Mouse (Mus musculus): Measurements from ENCODE around the gene Ankrd40. TPM values are rescaled to one million over a fixed set of nuclear protein-coding genes. Genes with fewer than 3 reads are reported as not detected.

The Ankrd40 gene
- polyA plus RNA-seq, 1 experiment from 2014 or later: 12.2 TPM

DNA sequence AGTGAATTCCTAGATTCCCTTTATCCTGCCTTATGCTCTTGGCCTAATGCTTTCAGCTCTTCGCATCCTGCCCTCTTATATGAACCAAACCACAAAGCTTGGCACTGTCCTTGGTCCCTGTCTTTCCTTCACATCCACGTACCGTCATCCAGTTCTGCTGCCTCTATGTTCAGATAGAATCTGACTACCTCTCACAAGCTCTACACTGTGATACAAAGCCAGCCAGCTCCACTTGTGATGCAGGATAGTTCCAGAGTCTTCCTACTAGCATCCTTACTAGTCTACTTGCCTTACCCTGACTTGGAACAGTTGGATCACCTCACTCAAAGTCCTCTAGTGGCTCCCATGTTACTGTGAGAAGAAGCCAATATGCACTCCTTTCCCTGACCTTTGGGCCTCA, 2.4 kb downstream of the Ankrd40 start:
- Histone ChIP-seq H3K4me3 (ENCODE audit: low read length) (no peak overlapping the region), H3K4me1 (replicated peaks; ENCODE audit: control insufficient read depth, insufficient read depth, low read length) (peaks cover 24% of the 10 kb centered on the region), H3K27me3 (ENCODE audit: control insufficient read depth, insufficient read depth, low read depth, low read length) (no peaks in the 10 kb centered on the region), H3K27ac (ENCODE audit: low read length) (0 out of 2 replicates have a peak overlapping the region, but pooled peaks have one; percentile 8), H3K36me3 (ENCODE audit: control insufficient read depth, insufficient read depth, low read length) (peaks cover 7% of the 10 kb centered on the region), H3K9me3 (ENCODE audit: control insufficient read depth, low read length) (no peaks in the 10 kb centered on the region), H3K9ac (ENCODE audit: low read length) (no peak overlapping the region), H3K4me2 (ENCODE audit: low read depth, low read length) (no peak overlapping the region)
- no peak for ATAC-seq (ENCODE audit: low read depth)
- WGBS: 89% methylated on average over 3 of the region's 3 CpGs

DNA sequence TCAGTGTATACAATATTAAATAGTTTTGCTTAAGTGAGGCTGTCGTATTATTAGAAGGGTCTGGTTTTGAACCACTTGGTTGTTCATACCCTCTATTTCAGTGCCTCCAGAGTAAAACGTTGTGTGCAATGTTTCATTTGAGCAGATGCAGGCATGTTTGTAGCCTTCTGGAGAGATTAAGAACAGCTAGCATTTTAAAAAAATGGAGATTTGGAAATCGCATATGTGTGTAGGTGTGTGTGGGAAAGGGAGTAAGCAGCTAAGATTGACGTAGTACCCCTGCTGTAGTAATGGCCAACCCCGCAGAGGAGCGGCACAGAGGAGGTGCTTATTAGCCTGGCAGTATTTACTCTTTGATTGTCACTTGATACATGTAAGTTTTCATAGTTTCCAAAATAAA, 4.9 kb downstream of the Ankrd40 start:
- 85% methylated on average over 6 of the region's 6 CpGs for WGBS
- H3K9me3 ChIP-seq (ENCODE audit: control insufficient read depth, low read length): no peaks in the 10 kb centered on the region

DNA sequence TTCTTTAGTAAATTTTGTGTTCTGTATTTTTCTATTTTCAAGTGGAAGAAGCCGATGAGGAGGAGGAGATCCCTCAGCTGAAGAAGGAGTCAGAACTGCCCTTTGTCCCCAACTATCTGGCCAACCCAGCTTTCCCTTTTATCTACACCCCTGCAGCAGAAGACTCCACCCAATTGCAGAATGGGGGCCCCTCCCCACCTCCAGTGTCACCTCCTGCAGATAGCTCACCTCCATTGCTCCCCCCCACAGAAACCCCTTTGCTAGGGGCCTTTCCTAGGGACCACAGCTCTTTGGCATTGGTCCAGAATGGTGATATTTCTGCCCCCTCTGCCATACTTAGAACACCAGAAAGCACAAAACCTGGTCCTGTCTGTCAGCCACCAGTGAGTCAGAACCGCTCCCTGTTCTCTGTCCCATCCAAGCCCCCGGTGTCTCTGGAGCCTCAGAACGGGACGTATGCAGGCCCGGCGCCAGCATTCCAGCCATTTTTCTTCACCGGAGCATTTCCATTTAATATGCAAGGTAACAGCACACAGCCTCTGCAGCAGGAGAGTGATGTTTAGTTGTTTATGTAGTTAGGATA, 6.7 kb downstream of the Ankrd40 start:
- H3K9ac ChIP-seq (ENCODE audit: low read length): no peak overlapping the region
- no peak for ATAC-seq (ENCODE audit: low read depth)
- H3K4me2 ChIP-seq (ENCODE audit: low read depth, low read length): no peak overlapping the region
- no peaks in the 10 kb centered on the region for H3K9me3 ChIP-seq (ENCODE audit: control insufficient read depth, low read length)
- H3K36me3 ChIP-seq (ENCODE audit: control insufficient read depth, insufficient read depth, low read length): peaks cover 24% of the 10 kb centered on the region
- no peak overlapping the region for H3K27ac ChIP-seq (ENCODE audit: low read length)
- no peak overlapping the region for H3K4me3 ChIP-seq (ENCODE audit: low read length)
- WGBS: 86% methylated on average over 8 of the region's 8 CpGs
- peaks cover 12% of the 10 kb centered on the region for H3K4me1 ChIP-seq (replicated peaks; ENCODE audit: control insufficient read depth, insufficient read depth, low read length)
- no peaks in the 10 kb centered on the region for H3K27me3 ChIP-seq (ENCODE audit: control insufficient read depth, insufficient read depth, low read depth, low read length)

More for the DNA sequence above, 4.9 kb downstream of the Ankrd40 start:
- Histone ChIP-seq H3K9ac (ENCODE audit: low read length) (no peak overlapping the region), H3K4me2 (ENCODE audit: low read depth, low read length) (no peak overlapping the region), H3K4me1 (replicated peaks; ENCODE audit: control insufficient read depth, insufficient read depth, low read length) (peaks cover 18% of the 10 kb centered on the region), H3K27me3 (ENCODE audit: control insufficient read depth, insufficient read depth, low read depth, low read length) (no peaks in the 10 kb centered on the region), H3K4me3 (ENCODE audit: low read length) (no peak overlapping the region), H3K36me3 (ENCODE audit: control insufficient read depth, insufficient read depth, low read length) (peaks cover 14% of the 10 kb centered on the region), H3K27ac (ENCODE audit: low read length) (no peak overlapping the region)
- ATAC-seq (ENCODE audit: low read depth): no peak

DNA sequence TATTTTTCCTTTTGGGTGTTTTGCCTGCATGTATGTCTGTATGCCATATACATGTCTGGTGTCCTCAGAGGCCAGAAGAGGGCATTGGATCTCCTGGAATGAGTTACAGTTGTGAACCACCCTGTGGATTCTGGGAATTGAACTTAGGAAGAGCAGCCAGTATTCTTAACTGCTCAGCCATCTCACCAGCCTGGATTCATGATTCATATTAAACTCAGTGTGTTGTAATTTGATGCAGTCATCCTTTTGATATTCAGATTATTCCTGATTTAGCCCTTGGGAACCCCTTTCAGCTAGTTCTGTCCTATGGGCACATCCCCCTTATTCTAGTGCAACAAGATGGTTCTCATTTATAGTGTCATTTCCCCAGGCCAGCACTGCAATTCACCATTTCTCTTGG, 8.8 kb downstream of the Ankrd40 start:
- no peak for ATAC-seq (ENCODE audit: low read depth)
- Histone ChIP-seq H3K4me3 (ENCODE audit: low read length) (no peak overlapping the region), H3K4me2 (ENCODE audit: low read depth, low read length) (no peak overlapping the region), H3K9ac (ENCODE audit: low read length) (no peak overlapping the region), H3K27me3 (ENCODE audit: control insufficient read depth, insufficient read depth, low read depth, low read length) (no peaks in the 10 kb centered on the region), H3K36me3 (ENCODE audit: control insufficient read depth, insufficient read depth, low read length) (peaks cover 28% of the 10 kb centered on the region), H3K9me3 (ENCODE audit: control insufficient read depth, low read length) (no peaks in the 10 kb centered on the region), H3K27ac (ENCODE audit: low read length) (no peak overlapping the region), H3K4me1 (replicated peaks; ENCODE audit: control insufficient read depth, insufficient read depth, low read length) (peaks cover 2% of the 10 kb centered on the region; the same call in 1 of the 2 replicates)

DNA sequence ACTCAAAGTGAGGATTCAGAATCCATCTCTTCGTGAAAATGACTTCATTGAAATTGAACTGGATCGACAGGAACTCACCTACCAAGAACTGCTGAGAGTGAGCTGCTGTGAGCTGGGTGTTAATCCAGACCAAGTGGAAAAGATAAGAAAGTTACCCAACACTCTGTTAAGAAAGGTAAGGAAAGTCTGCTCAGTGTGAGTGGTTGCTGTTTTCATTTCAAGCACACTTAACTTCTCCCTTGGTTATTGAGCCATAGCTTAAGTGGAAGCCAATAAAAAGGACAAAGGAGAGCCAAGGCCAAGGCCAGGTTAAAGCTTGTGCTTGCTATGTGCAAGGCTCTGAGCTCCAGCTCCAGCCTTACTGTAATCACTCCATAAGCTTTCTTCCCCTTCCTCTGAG, 10.5 kb downstream of the Ankrd40 start:
- Histone ChIP-seq H3K4me3 (ENCODE audit: low read length) (no peak overlapping the region), H3K27me3 (ENCODE audit: control insufficient read depth, insufficient read depth, low read depth, low read length) (no peaks in the 10 kb centered on the region), H3K4me1 (replicated peaks; ENCODE audit: control insufficient read depth, insufficient read depth, low read length) (peaks cover 13% of the 10 kb centered on the region), H3K9ac (ENCODE audit: low read length) (no peak overlapping the region), H3K4me2 (ENCODE audit: low read depth, low read length) (no peak overlapping the region), H3K27ac (ENCODE audit: low read length) (peak overlapping the region; percentile 65), H3K9me3 (ENCODE audit: control insufficient read depth, low read length) (no peaks in the 10 kb centered on the region), H3K36me3 (ENCODE audit: control insufficient read depth, insufficient read depth, low read length) (peaks cover 28% of the 10 kb centered on the region)
- ATAC-seq (ENCODE audit: low read depth): peak; percentile 11; the same call in 1 of the 2 replicates
- 61% methylated on average over 2 of the region's 2 CpGs for WGBS

DNA sequence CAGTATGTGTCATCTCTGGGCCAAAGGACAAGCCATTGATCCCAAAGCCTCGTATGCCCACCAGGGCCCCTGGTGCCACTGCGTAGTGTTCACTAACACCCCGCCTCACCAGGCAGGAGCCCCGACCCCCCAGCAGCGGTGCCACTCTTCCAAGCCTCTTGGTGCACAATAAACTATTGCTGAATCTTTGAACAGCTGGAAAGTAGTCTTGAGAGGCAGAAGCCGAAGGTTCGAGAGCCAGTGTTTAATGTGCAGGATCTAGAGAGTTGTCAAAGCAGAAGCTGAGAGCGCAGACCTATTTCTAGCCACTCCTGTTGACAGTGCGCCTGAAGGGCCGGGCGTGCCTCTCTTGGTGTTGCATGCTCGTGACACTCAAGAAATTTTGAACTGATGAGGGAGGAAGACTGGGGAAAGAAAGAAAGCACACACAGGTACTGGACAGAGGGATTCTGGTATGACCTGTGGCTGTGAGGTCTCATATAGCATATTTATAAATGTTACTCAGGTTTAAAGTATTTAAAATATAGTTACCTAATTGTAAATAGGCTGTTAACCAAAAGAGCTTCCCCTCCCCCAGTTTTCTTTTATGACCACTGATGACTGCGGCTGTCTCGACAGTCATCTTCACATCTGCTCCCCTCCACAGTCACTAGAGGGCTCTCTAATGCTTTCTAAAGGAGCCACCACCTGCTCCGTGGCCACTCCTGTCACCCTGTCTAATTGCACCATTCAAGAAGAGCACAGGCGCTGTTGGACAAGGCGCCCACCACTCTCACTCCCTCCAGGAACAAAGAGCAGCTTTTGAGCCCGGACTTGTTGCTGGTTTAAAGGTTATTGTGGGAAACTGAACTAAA, 12.2 kb downstream of the Ankrd40 start:
- no peak overlapping the region for H3K9ac ChIP-seq (ENCODE audit: low read length)
- no peaks in the 10 kb centered on the region for H3K27me3 ChIP-seq (ENCODE audit: control insufficient read depth, insufficient read depth, low read depth, low read length)
- no peaks in the 10 kb centered on the region for H3K9me3 ChIP-seq (ENCODE audit: control insufficient read depth, low read length)
- H3K4me3 ChIP-seq (ENCODE audit: low read length): no peak overlapping the region
- peaks cover 18% of the 10 kb centered on the region for H3K4me1 ChIP-seq (replicated peaks; ENCODE audit: control insufficient read depth, insufficient read depth, low read length)
- H3K36me3 ChIP-seq (ENCODE audit: control insufficient read depth, insufficient read depth, low read length): peaks cover 23% of the 10 kb centered on the region
- peak; percentile 56 for ATAC-seq (ENCODE audit: low read depth)
- H3K27ac ChIP-seq (ENCODE audit: low read length): no peak overlapping the region
- H3K4me2 ChIP-seq (ENCODE audit: low read depth, low read length): no peak overlapping the region
- 49% methylated on average over 18 of the region's 18 CpGs for WGBS

DNA sequence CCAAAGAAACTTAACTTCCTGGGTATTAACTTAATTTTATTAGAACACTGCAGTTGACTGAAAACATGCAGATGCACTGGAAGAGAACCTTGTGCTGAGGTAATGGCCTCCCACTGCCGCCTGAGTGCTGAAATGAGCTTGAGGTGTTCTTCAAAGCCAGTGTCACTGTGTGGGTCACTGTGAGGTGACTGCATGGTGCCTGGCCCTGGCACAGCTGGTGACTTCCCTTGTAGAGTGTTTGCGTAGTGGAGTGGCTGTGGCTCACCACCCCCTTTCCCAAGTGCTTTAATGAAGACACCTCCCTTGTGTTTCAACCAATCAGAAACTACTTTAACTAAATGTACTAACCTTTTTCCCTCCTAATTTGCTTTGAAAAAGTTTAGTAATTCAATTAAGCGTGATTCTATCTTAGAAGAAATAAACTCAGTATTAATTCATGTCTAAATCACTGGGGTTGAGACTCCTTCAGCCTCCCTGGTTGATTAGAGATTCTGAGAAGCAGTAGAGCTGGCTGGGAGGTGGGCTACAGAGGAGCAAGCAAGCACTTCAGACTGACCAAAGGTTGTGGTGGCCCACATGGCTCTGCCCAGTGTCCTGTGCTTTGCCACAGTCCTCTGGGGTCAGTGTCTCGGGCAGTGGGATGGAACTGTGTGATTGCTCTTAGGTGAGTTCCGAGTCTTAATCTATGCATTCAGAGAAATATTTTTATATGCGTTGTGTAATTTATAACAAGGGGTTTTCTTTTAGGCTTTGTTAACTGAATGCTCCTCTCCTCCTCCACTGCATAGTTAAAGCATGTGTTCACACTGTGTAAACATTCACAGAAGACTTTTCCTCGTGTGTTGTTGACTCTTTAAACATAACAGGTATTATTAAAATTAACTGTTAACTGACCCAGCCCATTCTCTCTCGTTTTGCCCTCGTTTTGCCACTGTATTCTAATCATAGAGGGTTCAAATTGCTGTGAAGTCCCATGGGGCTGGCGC, 13.4 kb downstream of the Ankrd40 start:
- WGBS: 49% methylated on average over 10 of the region's 10 CpGs
- Histone ChIP-seq H3K4me2 (ENCODE audit: low read depth, low read length) (peak overlapping the region; percentile 32; the same call in 1 of the 2 replicates), H3K9ac (ENCODE audit: low read length) (no peak overlapping the region), H3K4me3 (ENCODE audit: low read length) (no peak overlapping the region), H3K27ac (ENCODE audit: low read length) (peak overlapping the region; percentile 93), H3K27me3 (ENCODE audit: control insufficient read depth, insufficient read depth, low read depth, low read length) (no peaks in the 10 kb centered on the region), H3K4me1 (replicated peaks; ENCODE audit: control insufficient read depth, insufficient read depth, low read length) (peaks cover 23% of the 10 kb centered on the region), H3K9me3 (ENCODE audit: control insufficient read depth, low read length) (no peaks in the 10 kb centered on the region), H3K36me3 (ENCODE audit: control insufficient read depth, insufficient read depth, low read length) (peaks cover 14% of the 10 kb centered on the region)
- ATAC-seq (ENCODE audit: low read depth): peak; percentile 84

DNA sequence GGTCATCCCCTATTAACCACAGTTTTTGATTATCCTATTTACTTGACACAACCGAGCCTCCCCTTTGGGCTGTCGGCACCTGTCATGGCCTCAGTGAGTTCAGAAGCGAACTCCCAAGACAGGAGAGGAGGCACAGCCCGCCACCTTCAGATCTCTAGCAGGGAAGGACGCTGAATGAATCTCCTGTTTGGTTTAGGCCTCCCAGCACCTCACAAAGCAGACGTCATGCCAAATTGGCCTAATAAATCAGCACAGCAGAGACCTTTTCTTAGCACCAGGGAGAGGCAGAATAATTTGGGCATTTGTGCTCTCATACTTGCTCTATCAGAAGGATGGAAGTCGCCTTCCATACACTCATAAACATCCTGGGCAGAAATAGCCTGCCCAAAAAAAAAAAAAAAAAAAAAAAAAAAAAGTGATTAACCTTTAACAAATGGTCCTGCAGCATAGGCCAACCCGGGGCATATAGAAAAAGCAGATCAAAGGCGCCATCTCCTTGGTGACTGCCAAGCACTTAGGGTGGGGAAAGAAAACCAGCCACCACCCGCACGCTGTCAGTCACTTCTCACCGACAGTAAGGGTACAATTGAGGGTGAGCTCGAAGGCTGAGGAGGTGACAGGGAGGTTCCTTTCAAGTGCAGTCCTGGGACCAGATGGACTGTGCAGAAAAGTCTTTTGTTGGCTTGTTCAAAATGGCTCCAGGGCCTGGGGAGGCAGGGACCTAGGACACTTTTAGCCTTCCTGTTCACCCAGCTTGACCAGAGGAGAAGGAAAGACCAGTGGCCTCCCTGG, 14.5 kb downstream of the Ankrd40 start:
- H3K4me2 ChIP-seq (ENCODE audit: low read depth, low read length): 0 out of 2 replicates have a peak overlapping the region, but pooled peaks have one; percentile 10
- H3K27ac ChIP-seq (ENCODE audit: low read length): peak overlapping the region; percentile 79
- no peak overlapping the region for H3K9ac ChIP-seq (ENCODE audit: low read length)
- ATAC-seq (ENCODE audit: low read depth): no peak
- H3K4me3 ChIP-seq (ENCODE audit: low read length): no peak overlapping the region
- H3K4me1 ChIP-seq (replicated peaks; ENCODE audit: control insufficient read depth, insufficient read depth, low read length): peaks cover 27% of the 10 kb centered on the region
- 19% methylated on average over 13 of the region's 13 CpGs for WGBS
- H3K9me3 ChIP-seq (ENCODE audit: control insufficient read depth, low read length): no peaks in the 10 kb centered on the region
- peaks cover 14% of the 10 kb centered on the region for H3K36me3 ChIP-seq (ENCODE audit: control insufficient read depth, insufficient read depth, low read length)
- no peaks in the 10 kb centered on the region for H3K27me3 ChIP-seq (ENCODE audit: control insufficient read depth, insufficient read depth, low read depth, low read length)
